Mouse (Mus musculus): ENCODE data around the gene Ccdc97. TPM values are rescaled to one million over a fixed set of nuclear protein-coding genes. Genes with fewer than 3 reads are reported as not detected.
A peak's percentile ranks its signal among the peaks of the same experiment; 100 is the strongest.
"Not testable (repeated sequence)": the region's sequence is repeated elsewhere in the genome, so short reads cannot be mapped to it uniquely, and the experiment has no call there.

Gene Ccdc97
- polyA plus RNA-seq, 1 experiment from 2014 or later, result 29.6 TPM

DNA sequence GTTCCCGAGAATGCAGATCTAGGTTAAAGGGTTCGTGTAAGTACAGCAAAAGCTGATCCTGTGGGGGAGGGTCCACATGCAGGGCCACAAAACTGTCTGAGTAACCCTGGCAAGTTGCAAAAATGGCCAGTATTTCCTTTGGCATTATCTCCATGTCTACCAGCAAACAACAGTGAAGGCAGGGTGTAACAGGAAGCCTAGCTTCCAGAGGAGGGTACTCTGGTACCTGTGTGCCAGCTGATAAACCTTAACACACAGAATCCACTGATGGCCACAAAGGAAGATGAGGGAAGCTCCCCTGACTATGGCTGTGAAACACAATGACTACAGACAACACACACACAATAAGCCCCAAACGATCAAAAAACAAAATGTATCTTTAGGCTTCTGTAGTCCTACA, 19.4 kb upstream of the Ccdc97 start:
- H3K4me3 ChIP-seq, result no peak overlapping the region
- no peaks in the 10 kb centered on the region for H3K27me3 ChIP-seq (ENCODE audit: poor library complexity, severe bottlenecking)
- 89% methylated on average over 3 of the region's 3 CpGs for WGBS
- no peak for DNase-seq (ENCODE audit: extremely low spot score, low spot score)
- no peaks in the 10 kb centered on the region for H3K4me1 ChIP-seq
- no peak overlapping the region for H3K27ac ChIP-seq
- H3K36me3 ChIP-seq (replicated peaks), result peaks cover 100% of the 10 kb centered on the region
- H3K9me3 ChIP-seq, result no peaks in the 10 kb centered on the region

- Histone ChIP-seq H3K4me3 (no peak overlapping the region), H3K27me3 (ENCODE audit: poor library complexity, severe bottlenecking) (no peaks in the 10 kb centered on the region), H3K36me3 (replicated peaks) (peaks cover 100% of the 10 kb centered on the region), H3K27ac (no peak overlapping the region), H3K9me3 (no peaks in the 10 kb centered on the region), H3K4me1 (no peaks in the 10 kb centered on the region)
- WGBS, result 95% methylated on average over 2 of the region's 2 CpGs
- no peak for DNase-seq (ENCODE audit: extremely low spot score, low spot score)
Measured at GRCm38 (mm10) chr7:25736920-25737319, 18.0 kb upstream of the Ccdc97 start.

DNA sequence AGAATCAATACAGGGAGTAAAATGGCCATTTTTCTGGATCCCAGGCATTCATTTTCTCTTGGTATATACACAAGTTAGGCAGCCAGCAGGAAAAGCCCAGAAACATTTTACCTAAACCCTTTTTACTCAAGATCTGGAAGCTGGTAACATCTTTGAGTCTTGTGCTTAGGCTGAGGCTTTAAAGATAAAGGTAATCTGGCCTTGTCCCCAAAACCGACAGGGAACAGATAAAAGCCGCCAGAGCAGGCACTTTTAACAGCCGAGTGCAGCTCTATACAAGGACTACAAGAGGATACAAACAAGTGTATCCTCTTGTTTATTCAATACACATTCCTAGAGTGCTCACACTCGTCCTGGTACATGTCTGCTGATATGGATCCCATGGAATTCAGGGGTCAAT, 16.1 kb upstream of the Ccdc97 start:
- Histone ChIP-seq H3K4me1 (no peaks in the 10 kb centered on the region), H3K27me3 (ENCODE audit: poor library complexity, severe bottlenecking) (no peaks in the 10 kb centered on the region), H3K4me3 (no peak overlapping the region), H3K36me3 (replicated peaks) (peaks cover 100% of the 10 kb centered on the region), H3K27ac (no peak overlapping the region), H3K9me3 (no peaks in the 10 kb centered on the region)
- no peak for DNase-seq (ENCODE audit: extremely low spot score, low spot score)
- WGBS, result 84% methylated on average over 4 of the region's 4 CpGs

DNA sequence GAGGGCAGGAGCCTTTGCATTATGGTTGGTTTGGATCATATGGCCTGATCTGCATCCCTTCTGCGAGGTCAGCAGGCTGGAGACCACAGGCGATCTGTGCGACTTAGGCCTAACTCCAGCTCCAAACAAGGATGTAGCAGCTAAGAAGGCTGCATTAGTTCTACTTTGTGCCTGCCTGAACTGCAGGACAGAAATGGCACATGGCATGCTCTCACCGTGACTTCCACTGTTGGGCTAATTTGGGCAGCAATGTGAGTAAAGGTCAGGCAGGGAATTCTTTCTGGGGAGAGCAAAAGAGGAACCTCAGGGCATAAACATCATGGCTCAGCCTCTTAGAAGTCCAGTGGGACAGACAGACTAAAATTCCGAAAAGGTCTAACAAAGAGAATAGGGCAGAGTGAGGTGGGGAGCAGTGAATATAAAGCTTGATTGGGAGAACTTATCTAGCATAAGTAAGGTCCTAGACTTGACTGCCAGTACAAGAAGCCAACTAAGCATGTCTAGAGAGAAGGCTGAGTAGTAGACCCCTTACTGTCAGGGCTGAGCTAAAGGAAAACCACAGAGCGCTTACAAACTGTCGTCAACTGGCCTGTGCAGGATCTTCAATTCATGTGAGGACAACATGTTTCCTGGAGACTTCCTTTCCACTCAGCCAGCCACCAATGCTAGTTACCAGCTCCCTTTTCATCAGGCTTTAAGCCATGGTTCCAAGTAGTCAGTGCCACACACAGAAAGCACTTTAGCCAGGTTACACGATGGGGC, 12.6 kb upstream of the Ccdc97 start:
- H3K27ac ChIP-seq, result no peak overlapping the region
- H3K27me3 ChIP-seq (ENCODE audit: poor library complexity, severe bottlenecking), result no peaks in the 10 kb centered on the region
- no peak for DNase-seq (ENCODE audit: extremely low spot score, low spot score)
- WGBS, result 93% methylated on average over 8 of the region's 8 CpGs
- peaks cover 99% of the 10 kb centered on the region for H3K36me3 ChIP-seq (replicated peaks)
- no peaks in the 10 kb centered on the region for H3K9me3 ChIP-seq
- no peak overlapping the region for H3K4me3 ChIP-seq
- H3K4me1 ChIP-seq, result no peaks in the 10 kb centered on the region

DNA sequence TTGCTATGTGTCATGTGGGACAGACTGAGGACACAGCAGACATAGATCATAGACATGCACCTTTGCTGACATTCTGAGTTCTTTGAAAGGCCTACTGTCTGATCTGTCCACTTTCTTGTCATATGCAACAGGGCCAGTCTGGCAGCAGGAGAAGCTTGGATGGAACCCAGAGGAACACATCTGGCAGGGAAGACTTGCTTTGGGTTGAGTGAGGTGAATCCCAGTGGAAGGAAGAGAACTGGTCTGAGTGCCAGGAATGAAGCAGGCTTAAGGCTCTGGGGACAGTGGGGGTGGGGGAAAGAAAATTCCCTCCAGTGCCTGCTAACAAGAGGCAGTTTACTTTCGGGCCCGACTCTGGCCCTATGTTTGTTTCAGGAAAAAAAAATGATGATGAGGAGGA, 11.0 kb upstream of the Ccdc97 start:
- WGBS, result 95% methylated on average over 2 of the region's 2 CpGs
- no peak overlapping the region for H3K27ac ChIP-seq
- peaks cover 99% of the 10 kb centered on the region for H3K36me3 ChIP-seq (replicated peaks)
- no peak overlapping the region for H3K4me3 ChIP-seq
- H3K4me1 ChIP-seq, result no peaks in the 10 kb centered on the region
- DNase-seq (ENCODE audit: extremely low spot score, low spot score), result no peak
- H3K9me3 ChIP-seq, result no peaks in the 10 kb centered on the region
- H3K27me3 ChIP-seq (ENCODE audit: poor library complexity, severe bottlenecking), result no peaks in the 10 kb centered on the region

- H3K27ac ChIP-seq, result no peak overlapping the region
- no peak for DNase-seq (ENCODE audit: extremely low spot score, low spot score)
- H3K27me3 ChIP-seq (ENCODE audit: poor library complexity, severe bottlenecking), result no peaks in the 10 kb centered on the region
- no peaks in the 10 kb centered on the region for H3K4me1 ChIP-seq
- H3K4me3 ChIP-seq, result no peak overlapping the region
- peaks cover 99% of the 10 kb centered on the region for H3K36me3 ChIP-seq (replicated peaks)
- WGBS, result 73% methylated on average over 2 of the region's 2 CpGs
- H3K9me3 ChIP-seq, result no peaks in the 10 kb centered on the region
Measured at GRCm38 (mm10) chr7:25729396-25729795, 10.5 kb upstream of the Ccdc97 start.

DNA sequence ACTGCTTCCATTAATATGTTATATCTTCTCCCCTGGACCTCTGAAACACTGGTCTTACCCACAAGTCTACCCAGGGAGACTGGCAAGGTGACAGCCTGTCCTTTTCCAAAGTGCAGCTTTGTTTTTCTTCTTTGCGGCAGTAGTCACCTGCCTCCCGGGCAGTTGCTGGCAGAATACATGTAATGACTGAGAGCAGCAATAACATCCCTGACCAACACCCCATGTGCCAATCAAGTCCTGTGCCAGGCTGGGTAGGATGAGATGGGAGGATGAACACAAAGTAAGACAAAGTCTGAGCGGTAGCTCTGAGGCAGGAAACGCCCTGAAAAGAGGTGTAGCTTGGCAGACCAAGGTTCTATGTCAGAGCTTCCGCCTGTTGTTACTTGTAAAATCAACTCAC, 8.9 kb upstream of the Ccdc97 start:
- Histone ChIP-seq H3K27me3 (ENCODE audit: poor library complexity, severe bottlenecking) (no peaks in the 10 kb centered on the region), H3K4me3 (no peak overlapping the region), H3K4me1 (no peaks in the 10 kb centered on the region), H3K36me3 (replicated peaks) (peaks cover 99% of the 10 kb centered on the region), H3K27ac (no peak overlapping the region), H3K9me3 (no peaks in the 10 kb centered on the region)
- 96% methylated on average over 5 of the region's 5 CpGs for WGBS
- DNase-seq (ENCODE audit: extremely low spot score, low spot score), result no peak

GRCm38 (mm10) chr7:25725886-25726285, 7.0 kb upstream of the Ccdc97 start:
- WGBS, result 90% methylated on average over 19 of the region's 19 CpGs
- Histone ChIP-seq H3K27me3 (ENCODE audit: poor library complexity, severe bottlenecking) (no peaks in the 10 kb centered on the region), H3K27ac (no peak overlapping the region), H3K9me3 (no peaks in the 10 kb centered on the region), H3K4me1 (no peaks in the 10 kb centered on the region), H3K36me3 (replicated peaks) (peaks cover 98% of the 10 kb centered on the region), H3K4me3 (no peak overlapping the region)
- no peak for DNase-seq (ENCODE audit: extremely low spot score, low spot score)

DNA sequence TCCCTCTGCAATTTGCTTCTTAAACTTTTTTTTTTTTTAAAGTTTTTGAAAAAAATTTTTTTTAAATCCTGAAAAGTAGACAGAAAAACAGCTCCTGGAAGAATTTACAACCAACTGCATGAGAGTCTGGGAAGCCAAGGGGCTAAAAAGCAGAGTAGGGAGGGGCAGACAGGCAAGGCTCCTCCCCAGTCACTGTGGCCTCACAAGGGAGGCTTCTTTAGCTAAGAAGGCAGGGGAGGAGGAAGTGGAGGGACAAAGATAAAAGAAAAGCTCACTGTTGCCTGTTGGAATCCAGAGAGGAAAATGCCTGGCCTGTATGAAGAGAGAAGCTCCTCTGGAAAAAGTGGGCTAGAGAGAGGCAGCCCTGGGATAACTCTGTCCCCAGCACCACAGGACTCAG, 2.9 kb upstream of the Ccdc97 start:
- Histone ChIP-seq H3K36me3 (replicated peaks) (peaks cover 71% of the 10 kb centered on the region), H3K4me1 (peaks cover 20% of the 10 kb centered on the region)
- not testable (repeated sequence) for DNase-seq (ENCODE audit: extremely low spot score, low spot score); H3K4me3 ChIP-seq; H3K9me3 ChIP-seq; H3K27ac ChIP-seq; H3K27me3 ChIP-seq (ENCODE audit: poor library complexity, severe bottlenecking)

- Histone ChIP-seq H3K36me3 (replicated peaks) (peaks cover 71% of the 10 kb centered on the region), H3K4me1 (peaks cover 20% of the 10 kb centered on the region), H3K4me3 (no peak overlapping the region), H3K9me3 (no peaks in the 10 kb centered on the region), H3K27ac (no peak overlapping the region), H3K27me3 (ENCODE audit: poor library complexity, severe bottlenecking) (no peaks in the 10 kb centered on the region)
- 91% methylated on average over 5 of the region's 5 CpGs for WGBS
- DNase-seq (ENCODE audit: extremely low spot score, low spot score), result no peak
Measured at GRCm38 (mm10) chr7:25720760-25721159, 1.9 kb upstream of the Ccdc97 start.

DNA sequence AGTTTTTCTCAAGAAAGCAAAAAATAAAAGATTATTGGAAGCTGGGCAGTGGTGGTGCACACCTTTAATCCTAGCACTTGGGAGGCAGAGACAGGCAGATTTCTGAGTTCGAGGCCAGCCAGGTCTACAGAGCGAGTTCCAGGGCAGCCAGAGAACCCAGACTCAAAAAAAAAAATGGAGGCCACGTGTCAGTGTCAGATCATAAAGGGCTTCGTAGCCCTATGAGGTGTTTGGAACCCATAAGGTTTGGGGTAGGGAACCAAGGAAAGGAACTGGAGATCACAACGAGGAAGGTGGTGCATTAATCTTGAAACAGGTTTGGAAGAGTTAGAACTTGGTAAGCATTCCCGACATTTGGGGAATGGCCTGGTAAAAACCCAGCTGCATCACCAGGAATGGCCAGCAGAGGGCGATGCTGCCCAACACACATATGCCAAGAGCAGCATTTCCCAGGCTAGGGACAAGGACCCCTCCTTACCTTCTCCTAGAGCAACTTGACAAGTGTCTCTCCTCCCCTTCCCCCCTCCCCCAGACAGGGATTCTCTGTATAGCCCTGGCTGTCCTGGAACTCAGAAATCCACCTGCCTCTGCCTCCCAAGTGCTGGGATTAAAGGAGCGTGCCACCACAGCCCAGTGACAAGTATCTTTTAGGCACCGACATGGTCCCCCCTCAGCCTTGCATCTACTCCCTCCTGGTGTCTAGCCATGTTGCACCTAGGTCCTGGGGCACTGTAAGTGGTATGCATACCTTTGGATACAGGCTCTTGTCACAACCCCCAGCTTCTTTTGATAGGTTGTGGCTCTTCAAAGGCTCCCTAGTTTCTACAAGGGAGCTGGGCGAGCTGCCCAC, 1.1 kb upstream of the Ccdc97 start:
- peaks cover 71% of the 10 kb centered on the region for H3K36me3 ChIP-seq (replicated peaks)
- H3K4me3 ChIP-seq, result peak overlapping the region; percentile 72; the same call in 1 of the 2 replicates
- WGBS, result 61% methylated on average over 10 of the region's 10 CpGs
- H3K9me3 ChIP-seq, result no peaks in the 10 kb centered on the region
- peaks cover 20% of the 10 kb centered on the region for H3K4me1 ChIP-seq
- DNase-seq (ENCODE audit: extremely low spot score, low spot score), result peak; percentile 80
- H3K27me3 ChIP-seq (ENCODE audit: poor library complexity, severe bottlenecking), result no peaks in the 10 kb centered on the region
- H3K27ac ChIP-seq, result no peak overlapping the region

GRCm38 (mm10) chr7:25717478-25717877, 1.4 kb downstream of the Ccdc97 start:
- Histone ChIP-seq H3K27me3 (ENCODE audit: poor library complexity, severe bottlenecking) (no peaks in the 10 kb centered on the region), H3K9me3 (no peaks in the 10 kb centered on the region), H3K4me3 (peak overlapping the region; percentile 72; the same call in 1 of the 2 replicates), H3K36me3 (replicated peaks) (peaks cover 71% of the 10 kb centered on the region), H3K27ac (no peak overlapping the region), H3K4me1 (peaks cover 23% of the 10 kb centered on the region)
- WGBS, result 89% methylated on average over 3 of the region's 3 CpGs
- DNase-seq (ENCODE audit: extremely low spot score, low spot score), result no peak

DNA sequence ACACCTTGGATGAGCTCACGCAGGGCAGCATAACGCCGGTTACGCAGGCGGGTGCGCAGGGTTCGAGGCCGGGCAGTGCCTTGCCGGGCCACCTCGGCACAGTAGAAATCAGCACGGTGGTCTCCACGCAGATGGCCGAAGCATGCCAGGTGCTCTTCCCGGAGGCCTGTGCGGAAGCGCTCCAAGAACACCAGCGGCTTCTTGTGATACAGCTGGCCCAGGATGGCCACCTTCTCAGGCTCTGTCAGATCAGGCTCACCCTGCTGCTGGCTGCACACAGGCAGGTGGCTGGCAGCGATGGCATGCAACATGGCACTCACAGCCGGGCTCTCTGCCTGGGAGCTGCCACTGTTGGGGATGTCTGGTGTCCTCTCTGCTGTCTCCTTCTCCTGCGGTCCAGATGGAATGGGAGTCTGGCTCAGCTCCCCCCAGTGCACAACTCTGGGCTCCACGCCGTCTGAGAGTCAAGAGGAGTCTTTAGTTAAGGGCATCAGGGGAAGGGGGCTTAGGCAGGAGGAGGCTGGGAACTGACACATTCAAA, 3.1 kb downstream of the Ccdc97 start:
- Histone ChIP-seq H3K4me1 (peaks cover 40% of the 10 kb centered on the region), H3K9me3 (no peaks in the 10 kb centered on the region), H3K27ac (no peak overlapping the region), H3K4me3 (no peak overlapping the region), H3K36me3 (replicated peaks) (peaks cover 64% of the 10 kb centered on the region), H3K27me3 (ENCODE audit: poor library complexity, severe bottlenecking) (no peaks in the 10 kb centered on the region)
- WGBS, result 96% methylated on average over 22 of the region's 22 CpGs
- no peak for DNase-seq (ENCODE audit: extremely low spot score, low spot score)

All from forebrain, embryonic 10.5 days (tissue).